Mouse (Mus musculus): Measurements from ENCODE around the gene Ldb3.

Ldb3 gene

GRCm38 (mm10) chr14:34554047-34554446 lies 34.4 kb downstream of the Ldb3 start:
- no peak for DNase-seq (ENCODE audit: low spot score)

GRCm38 (mm10) chr14:34553470-34553869 lies 35.0 kb downstream of the Ldb3 start:
- DNase-seq (ENCODE audit: low spot score) = no peak

- DNase-seq (ENCODE audit: low spot score) = no peak
These were observed 36.3 kb downstream of the Ldb3 start for GRCm38 (mm10) chr14:34552226-34552625.

GRCm38 (mm10) chr14:34549004-34549671 lies 39.3 kb downstream of the Ldb3 start:
- peak; percentile 60 for DNase-seq (ENCODE audit: low spot score)

- DNase-seq (ENCODE audit: low spot score) = peak; percentile 56
These were observed 40.0 kb downstream of the Ldb3 start for GRCm38 (mm10) chr14:34548391-34549001.

- DNase-seq (ENCODE audit: low spot score) = no peak
These were observed 43.9 kb downstream of the Ldb3 start for GRCm38 (mm10) chr14:34544545-34544944.

- no peak for DNase-seq (ENCODE audit: low spot score)
These were observed 44.5 kb downstream of the Ldb3 start for GRCm38 (mm10) chr14:34544001-34544400.

- no peak for DNase-seq (ENCODE audit: low spot score)
These were observed 44.9 kb downstream of the Ldb3 start for GRCm38 (mm10) chr14:34543596-34543995.

- DNase-seq (ENCODE audit: low spot score) = no peak
These were observed 46.6 kb downstream of the Ldb3 start for GRCm38 (mm10) chr14:34541896-34542295.

- no peak for DNase-seq (ENCODE audit: low spot score)
These were observed 47.8 kb downstream of the Ldb3 start for GRCm38 (mm10) chr14:34540685-34541162.

GRCm38 (mm10) chr14:34535883-34536282 lies 52.6 kb downstream of the Ldb3 start:
- no peak for DNase-seq (ENCODE audit: low spot score)

GRCm38 (mm10) chr14:34533537-34533936 lies 54.9 kb downstream of the Ldb3 start:
- no peak for DNase-seq (ENCODE audit: low spot score)

- DNase-seq (ENCODE audit: low spot score) = no peak
These were observed 55.9 kb downstream of the Ldb3 start for GRCm38 (mm10) chr14:34532536-34532935.

GRCm38 (mm10) chr14:34528804-34529203 lies 59.7 kb downstream of the Ldb3 start:
- no peak for DNase-seq (ENCODE audit: low spot score)

- DNase-seq (ENCODE audit: low spot score) = no peak
These were observed 65.8 kb downstream of the Ldb3 start, which contains the start of gene 9230112D13Rik for GRCm38 (mm10) chr14:34522701-34523100. Gene 9230112D13Rik (minus strand): TSS chr14:34522801.

- no peak for DNase-seq (ENCODE audit: low spot score)
These were observed 70.4 kb downstream of the Ldb3 start for GRCm38 (mm10) chr14:34517959-34518544.

- no peak for DNase-seq (ENCODE audit: low spot score)
These were observed 71.4 kb downstream of the Ldb3 start for GRCm38 (mm10) chr14:34516960-34517577.

GRCm38 (mm10) chr14:34515860-34516259 lies 72.6 kb downstream of the Ldb3 start:
- no peak for DNase-seq (ENCODE audit: low spot score)

- no peak for DNase-seq (ENCODE audit: low spot score)
These were observed 74.4 kb downstream of the Ldb3 start for GRCm38 (mm10) chr14:34514120-34514519.

GRCm38 (mm10) chr14:34512602-34513001 lies 75.9 kb downstream of the Ldb3 start:
- no peak for DNase-seq (ENCODE audit: low spot score)

- DNase-seq (ENCODE audit: low spot score) = no peak
These were observed 76.6 kb downstream of the Ldb3 start for GRCm38 (mm10) chr14:34511901-34512300.

- no peak for DNase-seq (ENCODE audit: low spot score)
These were observed 79.5 kb downstream of the Ldb3 start for GRCm38 (mm10) chr14:34508842-34509439.
